Mouse (Mus musculus): ENCODE results near the gene 2900026A02Rik.

GRCm38 (mm10) chr5:113153508-113153830 is 67.6 kb downstream of the 2900026A02Rik start:
- TF ChIP-seq CTCF (IDR thresholded peaks at IDR 0.05; ENCODE audit: low read depth, low read length) = no peak
- TF ChIP-seq TAL1 (conservative IDR thresholded peaks at IDR 0.05; ENCODE audit: low read depth, low read length) = no peak
- no peak for TF ChIP-seq GATA1 (IDR thresholded peaks at IDR 0.05; ENCODE audit: borderline replicate concordance, low read length)
- TF ChIP-seq POLR2AphosphoS5 (IDR thresholded peaks at IDR 0.05; ENCODE audit: insufficient replicate concordance, low read depth, low read length) = no peak
- no peak for TF ChIP-seq GATA2 (IDR thresholded peaks at IDR 0.05; ENCODE audit: borderline replicate concordance, low read depth, low read length)
